Mouse (Mus musculus): ENCODE data around the gene Fsd1. TPM values are rescaled to one million over a fixed set of nuclear protein-coding genes. Genes with fewer than 3 reads are reported as not detected.
A peak's percentile ranks its signal among the peaks of the same experiment; 100 is the strongest.

The Fsd1 gene
- polyA plus RNA-seq, 1 experiment from 2014 or later: 3.5 TPM

GRCm38 (mm10) chr17:55958918-55959728, 27.2 kb upstream of the Fsd1 start, which contains the start of gene Yju2:
Gene Yju2, plus strand, starts transcription at chr17:55959099.
- H3K9ac ChIP-seq (ENCODE audit: low read length): peak within 1 kb of the TSS; percentile 82
- peak within 1 kb of the TSS; percentile 66 for H3K4me2 ChIP-seq (ENCODE audit: low read depth, low read length)
- peaks cover 14% of the 10 kb centered on the region for H3K4me1 ChIP-seq (ENCODE audit: control insufficient read depth, insufficient read depth, low read length)
- H3K27me3 ChIP-seq (ENCODE audit: control insufficient read depth, insufficient read depth, low read length): peaks cover 18% of the 10 kb centered on the region
- peak; percentile 92 for ATAC-seq (replicated peaks; ENCODE audit: extremely low read depth, insufficient read depth, low FRiP score)
- under 1% methylated on average over 45 of the region's 46 CpGs for whole genome bisulfite sequencing
- H3K4me3 ChIP-seq (ENCODE audit: low read length): peak within 1 kb of the TSS; percentile 73
- peaks cover 11% of the 10 kb centered on the region for H3K36me3 ChIP-seq (ENCODE audit: control insufficient read depth, insufficient read depth)
- no peaks in the 10 kb centered on the region for H3K9me3 ChIP-seq (replicated peaks; ENCODE audit: control insufficient read depth, low read length)
- peak within 1 kb of the TSS; percentile 98 for H3K27ac ChIP-seq (ENCODE audit: low read length)

GRCm38 (mm10) chr17:55959946-55960740, 26.2 kb upstream of the Fsd1 start:
- no peak for ATAC-seq (replicated peaks; ENCODE audit: extremely low read depth, insufficient read depth, low FRiP score)
- H3K36me3 ChIP-seq (ENCODE audit: control insufficient read depth, insufficient read depth): peaks cover 14% of the 10 kb centered on the region
- H3K4me2 ChIP-seq (ENCODE audit: low read depth, low read length): peak overlapping the region; percentile 66
- peaks cover 8% of the 10 kb centered on the region; the same call in 1 of the 2 replicates for H3K27me3 ChIP-seq (ENCODE audit: control insufficient read depth, insufficient read depth, low read length)
- H3K9me3 ChIP-seq (replicated peaks; ENCODE audit: control insufficient read depth, low read length): no peaks in the 10 kb centered on the region
- peak overlapping the region; percentile 82 for H3K9ac ChIP-seq (ENCODE audit: low read length)
- peak overlapping the region; percentile 73 for H3K4me3 ChIP-seq (ENCODE audit: low read length)
- H3K4me1 ChIP-seq (ENCODE audit: control insufficient read depth, insufficient read depth, low read length): peaks cover 14% of the 10 kb centered on the region
- 69% methylated on average over 10 of the region's 10 CpGs for WGBS
- peak overlapping the region; percentile 98 for H3K27ac ChIP-seq (ENCODE audit: low read length)

- H3K27ac ChIP-seq (ENCODE audit: low read length): no peak overlapping the region
- H3K4me1 ChIP-seq (ENCODE audit: control insufficient read depth, insufficient read depth, low read length): peaks cover 14% of the 10 kb centered on the region
- H3K9ac ChIP-seq (ENCODE audit: low read length): no peak overlapping the region
- no peaks in the 10 kb centered on the region for H3K9me3 ChIP-seq (replicated peaks; ENCODE audit: control insufficient read depth, low read length)
- no peak overlapping the region for H3K4me2 ChIP-seq (ENCODE audit: low read depth, low read length)
- no peak overlapping the region for H3K4me3 ChIP-seq (ENCODE audit: low read length)
- 0 out of 2 replicates have a peak, but pooled peaks cover 3% of the 10 kb centered on the region for H3K27me3 ChIP-seq (ENCODE audit: control insufficient read depth, insufficient read depth, low read length)
- no peak for ATAC-seq (replicated peaks; ENCODE audit: extremely low read depth, insufficient read depth, low FRiP score)
- peaks cover 15% of the 10 kb centered on the region for H3K36me3 ChIP-seq (ENCODE audit: control insufficient read depth, insufficient read depth)
Measured at GRCm38 (mm10) chr17:55960791-55961190, 25.5 kb upstream of the Fsd1 start.

GRCm38 (mm10) chr17:55961631-55962030, 24.7 kb upstream of the Fsd1 start:
- Histone ChIP-seq H3K27me3 (ENCODE audit: control insufficient read depth, insufficient read depth, low read length) (no peaks in the 10 kb centered on the region), H3K4me3 (ENCODE audit: low read length) (no peak overlapping the region), H3K36me3 (ENCODE audit: control insufficient read depth, insufficient read depth) (peaks cover 20% of the 10 kb centered on the region), H3K4me1 (ENCODE audit: control insufficient read depth, insufficient read depth, low read length) (peaks cover 10% of the 10 kb centered on the region), H3K9me3 (replicated peaks; ENCODE audit: control insufficient read depth, low read length) (no peaks in the 10 kb centered on the region), H3K9ac (ENCODE audit: low read length) (no peak overlapping the region), H3K4me2 (ENCODE audit: low read depth, low read length) (no peak overlapping the region), H3K27ac (ENCODE audit: low read length) (no peak overlapping the region)
- 95% methylated on average over 7 of the region's 7 CpGs for whole genome bisulfite sequencing
- ATAC-seq (replicated peaks; ENCODE audit: extremely low read depth, insufficient read depth, low FRiP score): no peak

GRCm38 (mm10) chr17:55963171-55963570, 23.1 kb upstream of the Fsd1 start:
- peaks cover 12% of the 10 kb centered on the region for H3K4me1 ChIP-seq (ENCODE audit: control insufficient read depth, insufficient read depth, low read length)
- no peaks in the 10 kb centered on the region for H3K9me3 ChIP-seq (replicated peaks; ENCODE audit: control insufficient read depth, low read length)
- peaks cover 27% of the 10 kb centered on the region for H3K36me3 ChIP-seq (ENCODE audit: control insufficient read depth, insufficient read depth)
- H3K9ac ChIP-seq (ENCODE audit: low read length): no peak overlapping the region
- no peaks in the 10 kb centered on the region for H3K27me3 ChIP-seq (ENCODE audit: control insufficient read depth, insufficient read depth, low read length)
- ATAC-seq (replicated peaks; ENCODE audit: extremely low read depth, insufficient read depth, low FRiP score): no peak
- no peak overlapping the region for H3K4me3 ChIP-seq (ENCODE audit: low read length)
- no peak overlapping the region for H3K4me2 ChIP-seq (ENCODE audit: low read depth, low read length)
- WGBS: 60% methylated on average over 14 of the region's 14 CpGs
- H3K27ac ChIP-seq (ENCODE audit: low read length): no peak overlapping the region

GRCm38 (mm10) chr17:55964496-55964895, 21.8 kb upstream of the Fsd1 start:
- WGBS: 94% methylated on average over 10 of the region's 10 CpGs
- Histone ChIP-seq H3K36me3 (ENCODE audit: control insufficient read depth, insufficient read depth) (peaks cover 27% of the 10 kb centered on the region), H3K9me3 (replicated peaks; ENCODE audit: control insufficient read depth, low read length) (no peaks in the 10 kb centered on the region), H3K9ac (ENCODE audit: low read length) (no peak overlapping the region), H3K4me2 (ENCODE audit: low read depth, low read length) (no peak overlapping the region), H3K4me1 (ENCODE audit: control insufficient read depth, insufficient read depth, low read length) (peaks cover 13% of the 10 kb centered on the region), H3K27me3 (ENCODE audit: control insufficient read depth, insufficient read depth, low read length) (peaks cover 2% of the 10 kb centered on the region; the same call in 1 of the 2 replicates), H3K4me3 (ENCODE audit: low read length) (no peak overlapping the region), H3K27ac (ENCODE audit: low read length) (no peak overlapping the region)
- no peak for ATAC-seq (replicated peaks; ENCODE audit: extremely low read depth, insufficient read depth, low FRiP score)

GRCm38 (mm10) chr17:55964996-55965395, 21.3 kb upstream of the Fsd1 start:
- H3K36me3 ChIP-seq (ENCODE audit: control insufficient read depth, insufficient read depth): peaks cover 27% of the 10 kb centered on the region
- WGBS: 84% methylated on average over 9 of the region's 9 CpGs

GRCm38 (mm10) chr17:55967186-55967585, 19.1 kb upstream of the Fsd1 start:
- Histone ChIP-seq H3K9ac (ENCODE audit: low read length) (no peak overlapping the region), H3K36me3 (ENCODE audit: control insufficient read depth, insufficient read depth) (peaks cover 18% of the 10 kb centered on the region)

More at GRCm38 (mm10) chr17:55964996-55965395, 21.3 kb upstream of the Fsd1 start:
- ATAC-seq (replicated peaks; ENCODE audit: extremely low read depth, insufficient read depth, low FRiP score): no peak
- no peak overlapping the region for H3K9ac ChIP-seq (ENCODE audit: low read length)
- H3K4me3 ChIP-seq (ENCODE audit: low read length): no peak overlapping the region
- no peaks in the 10 kb centered on the region for H3K9me3 ChIP-seq (replicated peaks; ENCODE audit: control insufficient read depth, low read length)
- H3K4me2 ChIP-seq (ENCODE audit: low read depth, low read length): no peak overlapping the region
- peaks cover 12% of the 10 kb centered on the region for H3K4me1 ChIP-seq (ENCODE audit: control insufficient read depth, insufficient read depth, low read length)
- peaks cover 5% of the 10 kb centered on the region; the same call in 1 of the 2 replicates for H3K27me3 ChIP-seq (ENCODE audit: control insufficient read depth, insufficient read depth, low read length)
- H3K27ac ChIP-seq (ENCODE audit: low read length): no peak overlapping the region

More at GRCm38 (mm10) chr17:55967186-55967585, 19.1 kb upstream of the Fsd1 start:
- no peak overlapping the region for H3K4me3 ChIP-seq (ENCODE audit: low read length)
- WGBS: 91% methylated on average over 4 of the region's 4 CpGs
- H3K27ac ChIP-seq (ENCODE audit: low read length): no peak overlapping the region
- H3K27me3 ChIP-seq (ENCODE audit: control insufficient read depth, insufficient read depth, low read length): peaks cover 13% of the 10 kb centered on the region; the same call in 1 of the 2 replicates
- no peaks in the 10 kb centered on the region for H3K9me3 ChIP-seq (replicated peaks; ENCODE audit: control insufficient read depth, low read length)
- no peak for ATAC-seq (replicated peaks; ENCODE audit: extremely low read depth, insufficient read depth, low FRiP score)
- H3K4me1 ChIP-seq (ENCODE audit: control insufficient read depth, insufficient read depth, low read length): peaks cover 15% of the 10 kb centered on the region
- H3K4me2 ChIP-seq (ENCODE audit: low read depth, low read length): no peak overlapping the region
